Mouse (Mus musculus) naive thymus-derived CD4-positive, alpha-beta T cell, adult 2 months (primary cell): ENCODE results near the gene Sprr2h.

ENCODE experiments used
- DNase-seq: peaks from one replicate; pipeline ENCODE4 v3.0.0-alpha.2; 2011; ENCODE audit warnings: low read depth

The Sprr2h gene

GRCm38 (mm10) chr3:92385385-92385784 lies at the start of gene Sprr2h:
TSS of gene Sprr2h (plus strand) at chr3:92385685.
- no peak for DNase-seq

- no peak for DNase-seq
Observed at GRCm38 (mm10) chr3:92336278-92336677, 49.2 kb upstream of the Sprr2h start.

- DNase-seq, result no peak
Observed at GRCm38 (mm10) chr3:92338840-92339239, 46.6 kb upstream of the Sprr2h start, which contains the start of gene Sprr2d. TSS of gene Sprr2d (plus strand) at chr3:92339140.

- DNase-seq, result no peak
Observed at GRCm38 (mm10) chr3:92351843-92352242, 33.6 kb upstream of the Sprr2h start, which contains the start of gene Sprr2e. TSS of gene Sprr2e (plus strand) at chr3:92352143.

GRCm38 (mm10) chr3:92361619-92362018 lies 23.9 kb upstream of the Sprr2h start:
- no peak for DNase-seq

GRCm38 (mm10) chr3:92364887-92365286 lies 20.6 kb upstream of the Sprr2h start, which contains the start of gene Sprr2f:
TSS of gene Sprr2f (plus strand) at chr3:92365187.
- no peak for DNase-seq

- no peak for DNase-seq
Observed at GRCm38 (mm10) chr3:92373613-92374012, 11.9 kb upstream of the Sprr2h start.

- no peak for DNase-seq
Observed at GRCm38 (mm10) chr3:92394301-92394700, 8.8 kb downstream of the Sprr2h start.

GRCm38 (mm10) chr3:92407691-92408090 lies 22.2 kb downstream of the Sprr2h start, which contains the start of gene Sprr2i:
TSS of gene Sprr2i (plus strand) at chr3:92407991.
- DNase-seq, result no peak

GRCm38 (mm10) chr3:92417782-92418181 lies 32.3 kb downstream of the Sprr2h start, which contains the start of gene Sprr2j-ps:
TSS of gene Sprr2j-ps (plus strand) at chr3:92418082.
- no peak for DNase-seq

- no peak for DNase-seq
Observed at GRCm38 (mm10) chr3:92429323-92429722, 43.8 kb downstream of the Sprr2h start, which contains the start of gene Gm9774. TSS of gene Gm9774 (minus strand) at chr3:92429423.

GRCm38 (mm10) chr3:92432282-92432681 lies 46.8 kb downstream of the Sprr2h start, which contains the start of gene Sprr2k:
TSS of gene Sprr2k (plus strand) at chr3:92432582.
- no peak for DNase-seq
